Comparison of ENCODE assay signal across 10 mouse cellular contexts in the genomic region with DNA sequence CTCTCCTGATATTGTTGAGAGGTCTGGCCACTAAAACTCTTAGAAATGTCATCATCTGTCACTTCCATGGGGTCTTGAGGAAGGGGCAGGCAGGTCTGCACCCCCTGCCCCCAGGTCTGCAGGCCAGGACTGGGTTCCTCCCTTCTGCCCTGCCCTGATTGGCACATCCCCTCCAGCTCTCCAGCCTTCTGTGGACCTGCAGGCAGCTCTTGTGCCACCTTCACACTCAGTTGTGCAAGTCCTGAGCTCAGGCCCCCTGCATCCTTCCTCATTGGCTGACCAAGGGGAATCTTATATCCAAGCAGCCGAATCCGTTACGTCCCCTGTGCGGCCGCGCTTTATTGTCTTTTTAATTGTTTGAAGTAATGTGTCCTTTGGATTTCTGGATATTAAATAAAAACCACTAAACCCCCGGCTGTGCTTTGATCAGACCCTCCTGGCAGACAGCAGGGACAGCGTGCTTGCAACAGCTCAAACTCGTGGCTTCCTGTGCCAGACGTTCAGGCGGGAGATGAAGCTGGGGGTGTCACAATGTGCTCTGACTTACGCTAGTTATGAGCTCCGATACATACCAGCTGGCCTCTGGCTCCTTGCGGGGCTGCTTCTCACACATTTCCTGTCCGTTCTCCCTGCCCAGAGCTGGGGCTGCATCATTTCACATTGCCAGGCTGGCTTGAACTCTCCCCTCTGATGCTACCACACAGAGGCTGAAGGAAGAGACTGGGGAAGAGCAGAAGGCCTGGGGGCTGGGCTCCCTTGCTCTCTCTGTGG. TPM values are rescaled to one million over a fixed set of nuclear protein-coding genes. Genes with fewer than 3 reads are reported as not detected.
DNase-seq lines count a peak whose midpoint lies in the region; ATAC-seq and TF ChIP-seq lines count a peak whose summit lies in the region.
"Had no signal": no experiment of that assay in that cellular context is flagged by ENCODE, and none has a peak within 500 bp of the region (broad histone marks: within the 10 kb centered on the region; RNA-seq: fewer than 3 reads in every experiment).

No protein-coding gene starts in this region.

- peak overlapping the region; percentile 78; the same call in 1 of the 2 replicates for H3K27ac ChIP-seq in hindbrain, embryonic 13.5 days
- no peak overlapping the region for H3K27ac ChIP-seq in hindbrain, embryonic 12.5 days
- H3K27ac ChIP-seq in bone marrow macrophage, adult 2 months (ENCODE audit: insufficient read depth, low read depth, low read length), result peak overlapping the region; percentile 80
- H3K27ac ChIP-seq in midbrain, embryonic 15.5 days, result peak overlapping the region; percentile 68; the same call in 1 of the 2 replicates

- no peaks in the 10 kb centered on the region for H3K36me3 ChIP-seq in hindbrain, embryonic 13.5 days
- H3K36me3 ChIP-seq in hindbrain, embryonic 12.5 days, result no peaks in the 10 kb centered on the region
- H3K36me3 ChIP-seq in midbrain, embryonic 15.5 days (replicated peaks), result no peaks in the 10 kb centered on the region
- H3K36me3 ChIP-seq: G1E; limb, embryonic 13.5 days had no signal

- H3K4me3 ChIP-seq in hindbrain, embryonic 13.5 days, result no peak overlapping the region
- H3K4me3 ChIP-seq in hindbrain, embryonic 12.5 days, result no peak overlapping the region
- H3K4me3 ChIP-seq in bone marrow macrophage, adult 2 months (ENCODE audit: insufficient read depth, low read length), result no peak overlapping the region
- H3K4me3 ChIP-seq in midbrain, embryonic 15.5 days, result no peak overlapping the region
- H3K4me3 ChIP-seq: limb, embryonic 13.5 days had no signal

- no peak overlapping the region for H3K9ac ChIP-seq in hindbrain, embryonic 13.5 days
- H3K9ac ChIP-seq in hindbrain, embryonic 12.5 days, result no peak overlapping the region
- H3K9ac ChIP-seq in midbrain, embryonic 15.5 days, result no peak overlapping the region

- no peak; the same call in 1 of the 2 replicates for ATAC-seq in hindbrain, embryonic 13.5 days (ENCODE audit: low FRiP score)
- ATAC-seq in hindbrain, embryonic 12.5 days (ENCODE audit: low FRiP score), result no peak
- ATAC-seq in midbrain, embryonic 15.5 days (replicated peaks), result no peak
- no peak for ATAC-seq in frontal cortex, adult (ENCODE audit: low TSS enrichment)

- WGBS in hindbrain, embryonic 13.5 days, result 54% methylated on average over 15 of the region's 15 CpGs
- WGBS in hindbrain, embryonic 12.5 days, result 61% methylated on average over 15 of the region's 15 CpGs
- 43% methylated on average over 15 of the region's 15 CpGs for WGBS in midbrain, embryonic 15.5 days

- DNase-seq in layer of hippocampus, adult 9-11 months, result peak; percentile 81
- DNase-seq in adrenal gland, postnatal 4 days (ENCODE audit: low spot score in 2 of 2), result no peak
- DNase-seq in adrenal gland, postnatal 10 days, result no peak

- peaks cover 41% of the 10 kb centered on the region for H3K4me1 ChIP-seq in hindbrain, embryonic 13.5 days (replicated peaks)
- peaks cover 40% of the 10 kb centered on the region for H3K4me1 ChIP-seq in hindbrain, embryonic 12.5 days
- peaks cover 51% of the 10 kb centered on the region for H3K4me1 ChIP-seq in bone marrow macrophage, adult 2 months (ENCODE audit: control insufficient read depth, insufficient read depth, low read length)
- peaks cover 29% of the 10 kb centered on the region for H3K4me1 ChIP-seq in midbrain, embryonic 15.5 days

- H3K9me3 ChIP-seq in hindbrain, embryonic 13.5 days, result peaks cover 3% of the 10 kb centered on the region; the same call in 1 of the 2 replicates
- no peaks in the 10 kb centered on the region for H3K9me3 ChIP-seq in hindbrain, embryonic 12.5 days (replicated peaks)
- no peaks in the 10 kb centered on the region for H3K9me3 ChIP-seq in midbrain, embryonic 15.5 days

- no peak for TF ChIP-seq POLR2A in bone marrow macrophage, adult 2 months (IDR thresholded peaks at IDR 0.05; ENCODE audit: borderline replicate concordance, low read depth, low read length)

- H3K27me3 ChIP-seq in hindbrain, embryonic 13.5 days, result peaks cover 4% of the 10 kb centered on the region
- H3K27me3 ChIP-seq in hindbrain, embryonic 12.5 days, result peaks cover 3% of the 10 kb centered on the region; the same call in 1 of the 2 replicates
- no peaks in the 10 kb centered on the region for H3K27me3 ChIP-seq in midbrain, embryonic 15.5 days (replicated peaks)

- TF ChIP-seq CTCF in bone marrow macrophage, adult 2 months (IDR thresholded peaks at IDR 0.05; ENCODE audit: low read depth, low read length), result no peak

- no peak overlapping the region for H3K4me2 ChIP-seq in hindbrain, embryonic 13.5 days
- H3K4me2 ChIP-seq in hindbrain, embryonic 12.5 days (replicated peaks), result no peak overlapping the region
- no peak overlapping the region for H3K4me2 ChIP-seq in midbrain, embryonic 15.5 days

RNA-seq across cellular contexts. Expression of a gene that starts 8.4 kb away (rescaled TPM):
- polyA plus RNA-seq in hindbrain, embryonic 13.5 days (2015; fragmentation: Nextera tagmentation; extraction: Ambion mirVana), result 0.92 and 1.1 TPM in 2 replicates
- 1.1 and 1.5 TPM in 2 replicates for polyA plus RNA-seq in hindbrain, embryonic 12.5 days (2016; fragmentation: Nextera tagmentation; extraction: Ambion mirVana)
- 2.0 and 3.3 TPM in 2 replicates for polyA plus RNA-seq in bone marrow macrophage, adult 2 months (2012; ENCODE audit: insufficient read depth, insufficient read length, missing spikeins)
- polyA plus RNA-seq in midbrain, embryonic 15.5 days (2015; fragmentation: Nextera tagmentation; extraction: Ambion mirVana), result 0.86 and 0.89 TPM in 2 replicates
- total RNA-seq in adrenal gland, postnatal 4 days (2021), result 1 to 10 TPM; 4.3 to 5.9 TPM
- 1 to 10 TPM; 3.6 to 4.4 TPM for total RNA-seq in adrenal gland, postnatal 10 days (2021)
- total RNA-seq: G1E had no signal
